ENCODE assay signal across 9 mouse cellular contexts in the genomic region with DNA sequence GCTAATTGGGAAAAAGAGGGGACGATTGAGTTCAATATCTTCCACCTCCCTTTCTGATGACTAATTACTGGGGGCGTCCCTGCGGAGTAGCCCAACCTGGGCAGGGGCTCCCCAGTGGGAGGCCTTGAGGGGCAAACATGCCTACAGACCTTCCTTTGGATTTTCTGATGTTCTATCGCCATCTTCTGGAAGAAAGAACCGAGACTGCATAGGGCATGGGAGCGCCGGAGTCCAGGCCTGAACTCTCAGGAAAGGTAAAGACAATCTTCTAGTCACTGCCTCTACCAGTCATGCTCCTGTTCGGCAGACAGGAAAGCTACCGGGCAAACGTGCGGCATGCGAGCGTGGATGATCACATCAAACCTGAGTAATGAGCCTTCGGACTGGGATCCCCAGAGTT.
DNase-seq lines count a peak whose midpoint lies in the region; ATAC-seq lines count a peak whose summit lies in the region.
"Had no signal": no experiment of that assay in that cellular context is flagged by ENCODE, and none has a peak within 500 bp of the region (broad histone marks: within the 10 kb centered on the region; RNA-seq: fewer than 3 reads in every experiment).

No protein-coding gene starts in this region.

- peaks cover 4% of the 10 kb centered on the region; the same call in 1 of the 2 replicates for H3K4me1 ChIP-seq in kidney, embryonic 15.5 days
- H3K4me1 ChIP-seq: neural tube, embryonic 12.5 days had no signal

- no peaks in the 10 kb centered on the region for H3K36me3 ChIP-seq in kidney, embryonic 15.5 days
- H3K36me3 ChIP-seq: neural tube, embryonic 12.5 days had no signal

- DNase-seq in gastrocnemius, adult 18-20 months (ENCODE audit: low spot score): peak; percentile 28
- DNase-seq in gastrocnemius, postnatal 4 days (ENCODE audit: low spot score in 2 of 2): no peak
- DNase-seq in right cerebral cortex, adult 2 months (ENCODE audit: low spot score in 2 of 2): peak; percentile 16 to 37
- no peak for DNase-seq in right cerebral cortex, postnatal 4 days
- DNase-seq in retina, adult 2 months (ENCODE audit: low read depth, low spot score): peak; percentile 26
- no peak for DNase-seq in ovary, postnatal 36 days (ENCODE audit: low spot score)
- DNase-seq in ovary, postnatal 14 days (ENCODE audit: low spot score): no peak

- no peaks in the 10 kb centered on the region for H3K9me3 ChIP-seq in kidney, embryonic 15.5 days (replicated peaks)
- H3K9me3 ChIP-seq: neural tube, embryonic 12.5 days had no signal

- ATAC-seq in kidney, embryonic 15.5 days (replicated peaks; ENCODE audit: low FRiP score): 0 out of 2 replicates have a peak, but pooled peaks have one; percentile 43

- no peak overlapping the region for H3K9ac ChIP-seq in kidney, embryonic 15.5 days
- H3K9ac ChIP-seq: neural tube, embryonic 12.5 days had no signal

- H3K27ac ChIP-seq in kidney, embryonic 15.5 days: no peak overlapping the region
- H3K27ac ChIP-seq: neural tube, embryonic 12.5 days had no signal

- H3K27me3 ChIP-seq in kidney, embryonic 15.5 days: no peaks in the 10 kb centered on the region
- H3K27me3 ChIP-seq: neural tube, embryonic 12.5 days had no signal

- 39% methylated on average over 14 of the region's 14 CpGs for WGBS in kidney, embryonic 15.5 days

- H3K4me3 ChIP-seq in kidney, embryonic 15.5 days (replicated peaks): no peak overlapping the region
- H3K4me3 ChIP-seq: neural tube, embryonic 12.5 days had no signal

- no peak overlapping the region for H3K4me2 ChIP-seq in kidney, embryonic 15.5 days
- H3K4me2 ChIP-seq: neural tube, embryonic 12.5 days had no signal

Comparison
In these comparisons a context has a peak if more than half of its experiments do, and no peak if none do; other contexts are left out.
1. DNase-seq: peak in gastrocnemius, adult 18-20 months (single experiment), right cerebral cortex, adult 2 months (2 of 2) and retina, adult 2 months (single experiment); none in gastrocnemius, postnatal 4 days (0 of 2), right cerebral cortex, postnatal 4 days (single experiment), ovary, postnatal 36 days (single experiment) and ovary, postnatal 14 days (single experiment).